Mouse (Mus musculus) intestine, postnatal 0 days (tissue): ENCODE measurements around the gene 4930539E08Rik. TPM values are rescaled to one million over a fixed set of nuclear protein-coding genes. Genes with fewer than 3 reads are reported as not detected.
A peak's percentile ranks its signal among the peaks of the same experiment; 100 is the strongest.

Experiments used
- ATAC-seq: fragments of 200-750 bp; cut with Nextera tagmentation; 2 replicates; pipeline ENCODE4 v1.8.0; 2017; ENCODE audit warnings: mild to moderate bottlenecking, moderate TSS enrichment, moderate library complexity
- H3K27ac ChIP-seq: fragments of 300-500 bp; sonication (generic); 2 replicates; pipeline ENCODE4 v1.5.1; 2014; ENCODE audit warnings: mild to moderate bottlenecking, low read depth, low read length, moderate library complexity
- H3K27me3 ChIP-seq: fragments of 300-500 bp; sonication (generic); replicated peaks from 2 replicates; pipeline ENCODE4 v1.6.1; 2014; ENCODE audit warnings: low read length, mixed read lengths; ENCODE audit not compliant: control insufficient read depth, insufficient read depth
- H3K36me3 ChIP-seq: fragments of 300-500 bp; sonication (generic); 2 replicates; pipeline ENCODE4 v1.6.1; 2014; ENCODE audit warnings: mild to moderate bottlenecking, moderate library complexity; ENCODE audit not compliant: control insufficient read depth, insufficient read depth
- H3K4me1 ChIP-seq: fragments of 300-500 bp; sonication (generic); replicated peaks from 2 replicates; pipeline ENCODE4 v1.6.1; 2014; ENCODE audit warnings: antibody characterized with exemption, low read length, mixed read lengths; ENCODE audit not compliant: control insufficient read depth, insufficient read depth
- H3K4me2 ChIP-seq: fragments of 300-500 bp; sonication (generic); replicated peaks from 2 replicates; pipeline ENCODE4 v1.6.1; 2014; ENCODE audit warnings: low read depth, mild to moderate bottlenecking, moderate library complexity
- H3K4me3 ChIP-seq: fragments of 300-500 bp; sonication (generic); 2 replicates; pipeline ENCODE4 v1.5.1; 2014; ENCODE audit warnings: low read depth, low read length
- H3K9ac ChIP-seq: fragments of 300-500 bp; sonication (generic); 2 replicates; pipeline ENCODE4 v1.6.1; 2014; ENCODE audit warnings: mild to moderate bottlenecking, low read depth, low read length
- H3K9me3 ChIP-seq: fragments of 300-500 bp; sonication (generic); 2 replicates; pipeline ENCODE4 v1.6.1; 2016; ENCODE audit warnings: mixed run types; ENCODE audit not compliant: control insufficient read depth
- CTCF ChIP-seq: sonication (generic); IDR thresholded peaks from 2 replicates; pipeline ENCODE4 v1.5.1; 2016; ENCODE audit warnings: low read depth, mild to moderate bottlenecking, control low read depth, antibody characterized with exemption, moderate library complexity
- WGBS: fragments of 180-500 bp; shearing (Covaris S2); extraction: QIAGEN DNeasy Blood & Tissue Kit; methylation state at CpG from one replicate; pipeline ENCODE4 v1.1.7; 2014; 5-methylcytosine and 5-hydroxymethylcytosine counted together
- polyA plus RNA-seq: library from polyadenylated mRNA; unstranded; fragments of >200 nt; fragmentation: Nextera tagmentation; extraction: Ambion mirVana; gene quantifications from 2 replicates; pipeline ENCODE4 v1.2.1, GENCODE M21; 2015

Gene 4930539E08Rik
- polyA plus RNA-seq, 1 experiment from 2014 or later, result 3.5 TPM

GRCm38 (mm10) chr17:28846974-28847617 is 68.0 kb downstream of the 4930539E08Rik start:
- Histone ChIP-seq H3K4me1 (no peaks in the 10 kb centered on the region; the same call in 1 of the 2 replicates), H3K27ac (peak overlapping the region; percentile 83), H3K9ac (0 out of 2 replicates have a peak overlapping the region, but pooled peaks have one; percentile 7), H3K4me2 (peak overlapping the region; percentile 60), H3K9me3 (no peaks in the 10 kb centered on the region), H3K4me3 (peak overlapping the region; percentile 36; the same call in 1 of the 2 replicates), H3K36me3 (no peaks in the 10 kb centered on the region), H3K27me3 (no peaks in the 10 kb centered on the region)
- ATAC-seq, result peak; percentile 79
- TF ChIP-seq CTCF, result no peak
- 26% methylated on average over 11 of the region's 11 CpGs for WGBS

Other genes with a start within 250 kb of the 4930539E08Rik start
- gene Slc26a8, start 225.1 kb downstream of the 4930539E08Rik start, polyA plus RNA-seq, result 0.17 and 0.40 TPM in 2 replicates
- 23.6 and 24.6 TPM in 2 replicates for gene Mapk14, start 224.0 kb downstream of the 4930539E08Rik start, polyA plus RNA-seq
- 1.2 and 1.5 TPM in 2 replicates for gene AC170998.1, start 189.2 kb downstream of the 4930539E08Rik start, polyA plus RNA-seq
- 204 and 222 TPM in 2 replicates for gene Mapk13, start 146.0 kb downstream of the 4930539E08Rik start, polyA plus RNA-seq
- gene Brpf3, start 114.2 kb downstream of the 4930539E08Rik start, polyA plus RNA-seq, result 42.9 and 44.4 TPM in 2 replicates
- gene Pnpla1, start 56.9 kb downstream of the 4930539E08Rik start, polyA plus RNA-seq, result 0.12 and 0.20 TPM in 2 replicates
- gene Pxt1, start 28.5 kb upstream of the 4930539E08Rik start, polyA plus RNA-seq, result not detected in 2 replicates
- 25.6 and 27.0 TPM in 2 replicates for gene Kctd20, start 36.6 kb upstream of the 4930539E08Rik start, polyA plus RNA-seq
- gene Stk38, start 92.7 kb upstream of the 4930539E08Rik start, polyA plus RNA-seq, result 51.5 and 59.5 TPM in 2 replicates
- 257 TPM in 2 replicates for gene Srsf3, start 117.3 kb upstream of the 4930539E08Rik start, polyA plus RNA-seq
- gene Cdkn1a, start 175.7 kb upstream of the 4930539E08Rik start, polyA plus RNA-seq, result 74.9 and 88.3 TPM in 2 replicates
- 0.20 TPM in 2 replicates for gene Rab44, start 198.8 kb upstream of the 4930539E08Rik start, polyA plus RNA-seq